8 mouse cellular contexts compared by ENCODE assay signal in genomic region chr17:33909869-33910250, GRCm38 (mm10). TPM values are rescaled to one million over a fixed set of nuclear protein-coding genes. Genes with fewer than 3 reads are reported as not detected.
A peak's percentile ranks its signal among the peaks of the same experiment; 100 is the strongest.
DNase-seq lines count a peak whose midpoint lies in the region; ATAC-seq and TF ChIP-seq lines count a peak whose summit lies in the region.

No protein-coding gene starts in this region.

- H3K27ac ChIP-seq in embryonic fibroblast, embryonic 13.5 days (ENCODE audit: insufficient read depth, low read length): peak overlapping the region; percentile 61
- peak overlapping the region; percentile 87 for H3K27ac ChIP-seq in limb, embryonic 13.5 days
- H3K27ac ChIP-seq in midbrain, embryonic 12.5 days (replicated peaks): peak overlapping the region; percentile 76

- peaks cover 73% of the 10 kb centered on the region for H3K4me1 ChIP-seq in G1E (ENCODE audit: insufficient read depth, low read depth, low read length)
- H3K4me1 ChIP-seq in embryonic fibroblast, embryonic 13.5 days (ENCODE audit: control insufficient read depth, insufficient read depth, low read length): no peaks in the 10 kb centered on the region
- peaks cover 31% of the 10 kb centered on the region for H3K4me1 ChIP-seq in limb, embryonic 13.5 days
- peaks cover 31% of the 10 kb centered on the region for H3K4me1 ChIP-seq in midbrain, embryonic 12.5 days

- peak overlapping the region; percentile 97 for H3K4me3 ChIP-seq in G1E (ENCODE audit: low read depth, low read length)
- peak overlapping the region; percentile 74 for H3K4me3 ChIP-seq in embryonic fibroblast, embryonic 13.5 days (ENCODE audit: insufficient read depth, low read length)
- H3K4me3 ChIP-seq in limb, embryonic 13.5 days: peak overlapping the region; percentile 89
- peak overlapping the region; percentile 81 for H3K4me3 ChIP-seq in midbrain, embryonic 12.5 days

- no peaks in the 10 kb centered on the region for H3K27me3 ChIP-seq in G1E (ENCODE audit: insufficient read depth, low read length)
- no peaks in the 10 kb centered on the region for H3K27me3 ChIP-seq in limb, embryonic 13.5 days
- no peaks in the 10 kb centered on the region for H3K27me3 ChIP-seq in midbrain, embryonic 12.5 days

- peaks cover 45% of the 10 kb centered on the region for H3K36me3 ChIP-seq in G1E (replicated peaks)
- peaks cover 42% of the 10 kb centered on the region for H3K36me3 ChIP-seq in limb, embryonic 13.5 days
- peaks cover 37% of the 10 kb centered on the region for H3K36me3 ChIP-seq in midbrain, embryonic 12.5 days

- DNase-seq in 3T3-L1 (ENCODE audit: low read depth, low spot score) (peak; percentile 90), G1E (ENCODE audit: low spot score) (peak; percentile 66)
- DNase-seq in heart, postnatal 4 days: peak; percentile 46
- DNase-seq in retina, embryonic 14.5 days (ENCODE audit: low spot score): no peak

- no peak for TF ChIP-seq CTCF in G1E (IDR thresholded peaks at IDR 0.05; ENCODE audit: low read depth, low read length)
- TF ChIP-seq CTCF in embryonic fibroblast, embryonic 13.5 days (IDR thresholded peaks at IDR 0.05; ENCODE audit: borderline replicate concordance, insufficient read depth, low read length): no peak

- peak overlapping the region; percentile 90 for H3K9ac ChIP-seq in limb, embryonic 13.5 days
- peak overlapping the region; percentile 88 for H3K9ac ChIP-seq in midbrain, embryonic 12.5 days (replicated peaks)

- H3K4me2 ChIP-seq in limb, embryonic 13.5 days (replicated peaks): peak overlapping the region; percentile 99
- peak overlapping the region; percentile 95 for H3K4me2 ChIP-seq in midbrain, embryonic 12.5 days (replicated peaks)

- WGBS in limb, embryonic 13.5 days: under 1% methylated on average over 14 of the region's 14 CpGs
- WGBS in midbrain, embryonic 12.5 days: 0% methylated on average over 14 of the region's 14 CpGs

- no peak for ATAC-seq in G1E (ENCODE audit: extremely low read depth, insufficient number of reproducible peaks, low FRiP score, poor library complexity, severe bottlenecking)
- peak; percentile 2; the same call in 1 of the 2 replicates for ATAC-seq in limb, embryonic 13.5 days (ENCODE audit: low FRiP score, low read depth)
- no peak for ATAC-seq in midbrain, embryonic 12.5 days (ENCODE audit: low FRiP score, low read depth)
- no peak for ATAC-seq in cerebellum, adult (ENCODE audit: insufficient number of reproducible peaks, low FRiP score, low TSS enrichment)

- TF ChIP-seq POLR2A in embryonic fibroblast, embryonic 13.5 days (IDR thresholded peaks at IDR 0.05; ENCODE audit: low read depth, low read length): peak; percentile 77

- no peaks in the 10 kb centered on the region for H3K9me3 ChIP-seq in G1E (replicated peaks)
- no peaks in the 10 kb centered on the region for H3K9me3 ChIP-seq in limb, embryonic 13.5 days
- no peaks in the 10 kb centered on the region for H3K9me3 ChIP-seq in midbrain, embryonic 12.5 days

RNA-seq across cellular contexts. Expression of gene Daxx, which starts 0.6 kb away (rescaled TPM):
- total RNA-seq in G1E (2014; fragmentation: Nextera tagmentation): 72.7 and 73.2 TPM in 2 replicates
- 33.0 and 46.3 TPM in 2 replicates for total RNA-seq in G1E (2017)
- 58.8 and 67.4 TPM in 2 replicates for polyA plus RNA-seq in G1E (2012)
- 23.3 and 26.6 TPM in 2 replicates for polyA plus RNA-seq in embryonic fibroblast, embryonic 13.5 days (2011; ENCODE audit: insufficient read length, low read depth, missing spikeins)
- total RNA-seq in heart, postnatal 4 days (2021): 10 to 100 TPM; 16.5 to 18.0 TPM
- 59.6 and 65.4 TPM in 2 replicates for polyA plus RNA-seq in limb, embryonic 13.5 days (2015; fragmentation: Nextera tagmentation; extraction: Ambion mirVana)
- 64.6 and 66.2 TPM in 2 replicates for polyA plus RNA-seq in midbrain, embryonic 12.5 days (2016; fragmentation: Nextera tagmentation; extraction: Ambion mirVana)

RNA-seq across cellular contexts. Expression of gene Platr17, which starts 4.9 kb away (rescaled TPM):
- total RNA-seq in G1E (2014; fragmentation: Nextera tagmentation) (not detected in 2 replicates), G1E (2017) (not detected in 2 replicates)
- polyA plus RNA-seq in G1E (2012): 0.13 TPM in 1 of 2 replicates, not detected in the other
- not detected in 2 replicates for polyA plus RNA-seq in embryonic fibroblast, embryonic 13.5 days (2011; ENCODE audit: insufficient read length, low read depth, missing spikeins)
- total RNA-seq in heart, postnatal 4 days (2021): not detected
- 0.27 and 0.55 TPM in 2 replicates for polyA plus RNA-seq in limb, embryonic 13.5 days (2015; fragmentation: Nextera tagmentation; extraction: Ambion mirVana)
- polyA plus RNA-seq in midbrain, embryonic 12.5 days (2016; fragmentation: Nextera tagmentation; extraction: Ambion mirVana): 0.23 and 0.38 TPM in 2 replicates

RNA-seq across cellular contexts. Expression of gene Tapbp, which starts 5.8 kb away (rescaled TPM):
- 34.0 and 43.0 TPM in 2 replicates for total RNA-seq in G1E (2014; fragmentation: Nextera tagmentation)
- total RNA-seq in G1E (2017): 17.0 and 18.5 TPM in 2 replicates
- 142 and 157 TPM in 2 replicates for polyA plus RNA-seq in G1E (2012)
- 61.4 and 91.2 TPM in 2 replicates for polyA plus RNA-seq in embryonic fibroblast, embryonic 13.5 days (2011; ENCODE audit: insufficient read length, low read depth, missing spikeins)
- total RNA-seq in heart, postnatal 4 days (2021): 10 to 100 TPM; 72.3 to 78.5 TPM
- 27.4 and 28.4 TPM in 2 replicates for polyA plus RNA-seq in limb, embryonic 13.5 days (2015; fragmentation: Nextera tagmentation; extraction: Ambion mirVana)
- 19.1 and 21.9 TPM in 2 replicates for polyA plus RNA-seq in midbrain, embryonic 12.5 days (2016; fragmentation: Nextera tagmentation; extraction: Ambion mirVana)

RNA-seq across cellular contexts. Expression of gene Zbtb22, which starts 5.8 kb away (rescaled TPM):
- 9.5 and 15.8 TPM in 2 replicates for total RNA-seq in G1E (2014; fragmentation: Nextera tagmentation)
- total RNA-seq in G1E (2017): 19.7 and 22.2 TPM in 2 replicates
- polyA plus RNA-seq in G1E (2012): 41.9 and 42.1 TPM in 2 replicates
- polyA plus RNA-seq in embryonic fibroblast, embryonic 13.5 days (2011; ENCODE audit: insufficient read length, low read depth, missing spikeins): 20.3 and 22.2 TPM in 2 replicates
- total RNA-seq in heart, postnatal 4 days (2021): 10 to 100 TPM; 34.3 to 35.8 TPM
- polyA plus RNA-seq in limb, embryonic 13.5 days (2015; fragmentation: Nextera tagmentation; extraction: Ambion mirVana): 16.3 and 16.6 TPM in 2 replicates
- polyA plus RNA-seq in midbrain, embryonic 12.5 days (2016; fragmentation: Nextera tagmentation; extraction: Ambion mirVana): 21.8 and 25.3 TPM in 2 replicates

RNA-seq across cellular contexts. Expression of gene Kifc1, which starts 19.4 kb away (rescaled TPM):
- total RNA-seq in G1E (2014; fragmentation: Nextera tagmentation): 16.2 and 58.2 TPM in 2 replicates
- 31.7 and 33.7 TPM in 2 replicates for total RNA-seq in G1E (2017)
- polyA plus RNA-seq in G1E (2012): 63.7 and 76.6 TPM in 2 replicates
- polyA plus RNA-seq in embryonic fibroblast, embryonic 13.5 days (2011; ENCODE audit: insufficient read length, low read depth, missing spikeins): 41.9 and 63.1 TPM in 2 replicates
- 10 to 100 TPM; 40.2 to 42.7 TPM for total RNA-seq in heart, postnatal 4 days (2021)
- 8.1 and 10.0 TPM in 2 replicates for polyA plus RNA-seq in limb, embryonic 13.5 days (2015; fragmentation: Nextera tagmentation; extraction: Ambion mirVana)
- polyA plus RNA-seq in midbrain, embryonic 12.5 days (2016; fragmentation: Nextera tagmentation; extraction: Ambion mirVana): 3.8 and 4.4 TPM in 2 replicates
